Mouse (Mus musculus) spleen, embryonic (tissue): Measurements from ENCODE around the gene Naa35.

Experiments used
- CTCF ChIA-PET: fragments of 350-600 bp; sonication (Branson Sonifier 250); formaldehyde crosslinking; loops from one replicate; lab custom pipeline; 2022; lab: Charles Lee

Gene Naa35

GRCm38 (mm10) chr13:59668501-59669093, 83.5 kb downstream of the Naa35 start:
- CTCF ChIA-PET, result no interaction called here

- CTCF ChIA-PET, result no interaction called here
These were observed 84.9 kb downstream of the Naa35 start for GRCm38 (mm10) chr13:59669946-59670345.

GRCm38 (mm10) chr13:59671521-59671920, 86.5 kb downstream of the Naa35 start:
- CTCF ChIA-PET, result no interaction called here

GRCm38 (mm10) chr13:59672248-59672647, 87.2 kb downstream of the Naa35 start:
- CTCF ChIA-PET, result interaction anchor here (0.6 kb wide), 1 partner anchor 124 kb away, joined by 3 read pairs; no protein-coding TSS in a partner anchor

DNA sequence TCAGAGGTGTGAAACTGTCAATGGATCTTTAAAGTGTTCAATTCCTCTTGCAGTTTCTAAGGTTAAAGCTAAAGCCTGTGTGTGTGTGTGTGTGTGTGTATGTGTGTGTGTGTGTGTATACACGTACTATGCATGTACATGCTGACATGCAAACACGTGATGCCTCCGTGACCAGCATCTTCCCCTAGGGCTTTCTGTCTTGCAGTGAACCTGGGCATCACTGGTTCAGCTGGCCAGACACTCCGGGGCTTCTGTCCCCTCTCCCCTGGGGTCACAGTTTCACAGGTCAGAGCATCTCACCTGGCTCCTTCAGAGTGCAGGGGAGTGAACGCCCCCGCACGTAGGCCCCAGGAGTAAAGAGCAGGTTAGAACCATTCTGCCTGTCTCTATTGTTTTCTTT, 88.5 kb downstream of the Naa35 start:
- CTCF ChIA-PET, result no interaction called here

DNA sequence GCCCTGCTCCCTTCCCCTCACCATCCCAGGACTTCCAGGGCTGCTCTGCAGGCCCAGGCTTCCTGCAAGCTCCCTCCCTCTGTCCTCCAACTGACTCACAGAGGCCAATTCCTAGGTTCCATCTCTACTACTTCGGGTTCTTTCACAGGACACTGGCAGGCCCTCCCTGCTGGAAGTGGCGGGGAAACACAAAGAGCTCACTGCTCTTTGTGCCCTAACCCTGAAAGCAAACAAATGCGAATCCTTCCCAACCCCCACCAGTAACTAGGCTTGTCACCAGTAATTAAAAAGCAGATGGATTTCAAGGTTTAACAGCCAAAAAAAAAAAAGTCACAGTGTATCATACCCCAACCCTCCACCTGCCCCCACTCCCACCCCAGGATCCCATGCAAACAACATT, 89.2 kb downstream of the Naa35 start:
- CTCF ChIA-PET, result no interaction called here

DNA sequence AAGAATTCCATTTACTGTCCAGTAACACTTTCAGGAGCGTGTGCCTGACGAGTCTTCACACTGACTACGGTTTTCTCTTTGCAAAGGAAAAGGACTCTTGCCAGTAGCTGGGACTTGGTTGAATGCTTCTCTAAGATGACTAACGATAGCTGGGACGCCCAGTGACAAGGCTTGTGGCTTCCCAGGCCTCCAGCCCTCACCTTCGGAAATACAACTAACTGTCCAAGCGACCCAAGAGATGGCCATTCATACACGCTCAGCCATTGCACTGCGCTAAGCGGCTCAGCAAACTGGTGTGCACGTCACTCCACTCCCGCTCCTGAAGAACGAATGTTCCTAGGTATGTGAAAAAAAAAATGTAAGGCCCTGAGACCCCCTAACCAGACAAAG, 89.7 kb downstream of the Naa35 start:
- CTCF ChIA-PET, result no interaction called here

DNA sequence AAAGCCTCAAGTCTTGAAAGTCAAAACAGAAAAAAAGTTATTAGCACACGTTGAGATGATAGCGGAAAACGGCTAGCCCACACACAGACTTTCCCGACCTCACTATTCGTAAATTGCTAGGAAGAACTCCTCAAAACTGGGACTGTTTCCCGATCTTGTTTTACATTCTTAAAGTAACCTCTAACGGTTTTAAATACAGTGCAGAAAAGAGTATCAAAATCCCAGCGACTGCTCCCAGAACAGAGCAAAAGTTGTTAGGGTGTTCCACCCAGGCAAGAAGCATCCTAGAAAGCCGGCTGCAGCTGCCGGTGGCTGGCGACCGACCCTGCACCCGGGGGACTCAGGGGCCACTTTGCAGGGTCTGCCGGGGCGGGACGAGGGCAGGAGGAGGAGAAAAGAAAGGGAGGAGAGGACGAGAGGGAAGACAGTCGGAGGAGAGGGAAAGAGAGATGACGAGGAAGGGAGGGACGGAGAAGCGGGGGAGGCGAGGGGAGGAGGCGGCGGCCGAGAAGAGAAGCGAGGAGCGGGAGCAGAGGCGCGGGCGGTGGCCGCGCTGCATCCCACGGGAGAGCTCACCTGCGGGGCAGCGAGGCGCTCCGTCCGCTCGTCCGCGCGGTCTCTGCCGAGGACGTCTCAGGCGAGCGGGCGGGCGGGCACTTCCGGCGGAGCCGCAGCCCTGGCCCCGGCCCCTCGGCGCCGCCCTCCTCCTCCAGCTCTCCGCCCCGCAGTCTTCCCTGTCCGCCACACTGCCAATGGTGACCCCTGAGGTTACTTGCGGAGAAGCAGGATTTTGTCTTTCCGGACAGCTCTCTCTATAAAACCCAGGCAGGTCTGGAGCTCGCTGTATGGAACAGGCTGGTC, 90.3 kb downstream of the Naa35 start, which contains the start of gene Golm1:
Golm1 (minus strand) TSS at position 661 of the 861 bp plus-strand sequence.
- CTCF ChIA-PET, result interaction anchor here (0.7 kb wide), 1 partner anchor 9 kb away, joined by 3 read pairs; no protein-coding TSS in a partner anchor

DNA sequence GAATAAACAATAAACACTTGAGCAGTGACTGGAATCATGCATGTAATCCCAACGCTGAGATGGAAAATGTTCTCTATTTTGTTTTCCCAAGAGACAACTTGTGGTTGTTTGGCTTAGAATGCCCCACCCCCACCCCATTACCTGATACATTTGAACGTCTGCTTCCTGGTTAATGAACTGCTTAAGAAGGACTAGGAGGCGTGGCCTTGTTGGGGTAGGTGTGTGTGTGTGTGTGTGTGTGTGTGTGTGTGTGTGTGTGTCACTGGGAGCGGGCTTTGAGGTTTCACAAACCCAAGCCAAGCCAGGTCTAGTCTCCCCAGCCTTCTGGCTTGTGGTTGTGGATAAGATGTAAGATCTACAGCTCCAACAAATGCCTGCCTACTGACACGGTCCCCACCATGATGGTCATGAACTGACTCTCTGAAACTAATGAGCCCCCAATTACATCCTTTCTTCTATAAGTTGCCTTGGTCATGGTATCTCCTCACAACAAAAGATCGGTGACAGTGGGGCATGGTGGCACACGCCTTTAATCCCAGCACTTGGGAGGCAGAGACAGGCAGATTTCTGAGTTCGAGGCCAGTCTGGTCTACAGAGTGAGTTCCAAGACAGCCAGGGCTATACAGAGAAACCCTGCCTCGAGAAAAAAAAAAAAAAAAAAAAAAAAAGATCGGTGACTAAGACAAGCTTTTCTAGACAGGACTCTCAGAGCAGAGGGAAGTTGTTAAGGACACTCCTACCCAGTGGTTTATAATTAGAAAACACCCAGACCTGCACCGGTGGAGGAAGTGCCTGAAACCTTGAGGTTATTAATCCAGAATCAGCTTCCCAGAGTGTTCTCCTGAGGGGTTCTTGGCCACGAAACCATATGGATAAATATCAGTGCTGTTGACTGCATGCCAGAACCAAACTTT, 91.5 kb downstream of the Naa35 start:
- CTCF ChIA-PET, result interaction anchor here (0.6 to 0.7 kb wide), 4 partner anchors 11 to 162 kb away, joined by 3 to 6 read pairs (median 4); no protein-coding TSS in a partner anchor

GRCm38 (mm10) chr13:59679306-59679705, 94.2 kb downstream of the Naa35 start:
- CTCF ChIA-PET, result no interaction called here

DNA sequence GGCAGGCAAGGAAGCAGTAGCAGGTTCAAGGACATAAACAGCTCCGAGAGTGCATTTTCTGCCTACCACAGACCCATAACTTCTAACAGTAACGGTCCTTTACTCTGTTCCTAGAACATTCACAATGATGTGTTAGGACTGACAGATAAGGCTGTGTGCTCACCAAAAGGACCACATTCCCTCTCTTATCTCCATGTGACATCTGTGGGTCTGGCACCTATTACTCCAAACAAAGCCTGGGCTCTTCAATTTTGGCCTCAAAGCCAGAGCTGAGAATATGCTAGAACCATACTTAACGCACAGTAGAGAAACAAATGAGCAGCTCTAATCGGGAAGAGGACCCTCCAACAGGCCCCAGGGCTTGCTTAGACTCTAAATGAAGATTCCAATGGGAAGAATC, 94.8 kb downstream of the Naa35 start:
- CTCF ChIA-PET, result no interaction called here

DNA sequence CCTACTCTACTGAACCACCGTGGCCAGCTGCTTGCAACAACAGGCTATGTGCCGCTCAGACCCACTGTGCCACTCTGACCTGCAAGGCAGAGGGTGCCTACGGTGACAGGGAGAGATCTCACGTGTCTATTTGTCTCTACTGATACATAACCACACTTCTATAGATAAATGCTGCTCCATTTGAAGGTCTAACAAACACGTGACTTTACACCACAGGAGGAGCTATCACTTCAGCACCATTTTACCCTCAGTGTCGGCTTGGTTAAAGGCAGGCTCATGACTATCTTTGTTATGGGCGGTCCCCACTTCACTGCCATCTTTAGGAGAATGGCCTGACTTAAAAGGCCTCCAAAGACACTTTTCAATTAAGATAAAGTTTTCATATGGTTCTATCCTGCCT, 97.6 kb downstream of the Naa35 start:
- CTCF ChIA-PET, result no interaction called here

DNA sequence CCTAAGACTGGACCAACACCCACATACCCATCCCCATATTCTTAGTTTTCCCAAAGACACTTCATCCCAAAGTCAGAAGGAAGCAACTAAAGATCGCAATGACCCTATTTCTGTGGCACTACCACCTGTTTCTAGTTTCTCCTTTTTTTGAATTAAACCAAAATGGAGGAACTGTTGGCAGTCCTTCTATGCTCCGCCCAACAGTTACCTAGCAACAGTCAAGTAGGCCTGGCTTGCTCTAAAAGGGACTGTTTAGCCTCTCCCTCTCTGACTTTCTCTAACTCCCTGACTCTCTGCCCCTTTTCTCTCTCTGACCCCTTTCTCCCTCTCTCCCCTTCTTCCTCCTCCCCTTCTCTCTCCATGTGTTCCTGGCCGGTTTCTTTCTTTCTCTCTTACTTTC, 100.2 kb downstream of the Naa35 start:
- CTCF ChIA-PET, result no interaction called here
